Mouse (Mus musculus) small intestine, adult 2 months (tissue): ENCODE results near the gene Bnc1.

Source experiments
- CTCF ChIP-seq: fragments of 200-500 bp; IDR thresholded peaks from 2 replicates; pipeline ENCODE4 v1.5.1; 2012; ENCODE audit warnings: low read depth, mild to moderate bottlenecking, control low read depth, inconsistent platforms, low read length, moderate library complexity, mixed read lengths; ENCODE audit not compliant: insufficient replicate concordance, insufficient read length; ENCODE audit errors: extremely low read depth
- POLR2A ChIP-seq: fragments of 200-500 bp; IDR thresholded peaks from 2 replicates; pipeline ENCODE4 v1.6.1; 2012; ENCODE audit warnings: low read depth, mild to moderate bottlenecking, control low read depth, inconsistent platforms, low read length, moderate library complexity

- TF ChIP-seq POLR2A (no peak), CTCF (no peak)
Measured at GRCm38 (mm10) chr7:81945398-81945797, 46.7 kb downstream of the Bnc1 start.
